Mouse (Mus musculus): ENCODE results near the gene Atp6v0e. TPM values are rescaled to one million over a fixed set of nuclear protein-coding genes. Genes with fewer than 3 reads are reported as not detected.

Atp6v0e gene
- 311 and 334 TPM in 2 replicates for polyA plus RNA-seq (2015; fragmentation: Nextera tagmentation; extraction: Ambion mirVana)

GRCm38 (mm10) chr17:26662978-26663683, at the start of gene Atp6v0e:
Gene Atp6v0e, plus strand, starts transcription at chr17:26663231.
- Histone ChIP-seq H3K27ac (ENCODE audit: low read length) (peak within 1 kb of the TSS; percentile 55), H3K4me3 (ENCODE audit: low read length) (peak within 1 kb of the TSS; percentile 68), H3K4me1 (ENCODE audit: control insufficient read depth, insufficient read depth, low read length) (peaks cover 7% of the 10 kb centered on the region), H3K9me3 (ENCODE audit: control insufficient read depth, low read length) (no peaks in the 10 kb centered on the region), H3K36me3 (ENCODE audit: control insufficient read depth, insufficient read depth, low read length) (no peaks in the 10 kb centered on the region), H3K4me2 (ENCODE audit: low read depth, low read length) (peak within 1 kb of the TSS; percentile 70), H3K9ac (ENCODE audit: low read depth, low read length) (peak within 1 kb of the TSS; percentile 73), H3K27me3 (replicated peaks; ENCODE audit: control insufficient read depth, insufficient read depth, low read length) (no peaks in the 10 kb centered on the region)
- peak; percentile 88 for ATAC-seq
- 2% methylated on average over 28 of the region's 28 CpGs for whole genome bisulfite sequencing

- Histone ChIP-seq H3K36me3 (ENCODE audit: control insufficient read depth, insufficient read depth, low read length) (no peaks in the 10 kb centered on the region), H3K27me3 (replicated peaks; ENCODE audit: control insufficient read depth, insufficient read depth, low read length) (no peaks in the 10 kb centered on the region)
Measured at GRCm38 (mm10) chr17:26614286-26614685, 48.7 kb upstream of the Atp6v0e start.

GRCm38 (mm10) chr17:26614708-26615486, 48.1 kb upstream of the Atp6v0e start:
- H3K9me3 ChIP-seq (ENCODE audit: control insufficient read depth, low read length) = no peaks in the 10 kb centered on the region
- H3K4me2 ChIP-seq (ENCODE audit: low read depth, low read length) = no peak overlapping the region
- H3K4me1 ChIP-seq (ENCODE audit: control insufficient read depth, insufficient read depth, low read length) = peaks cover 7% of the 10 kb centered on the region; the same call in 1 of the 2 replicates
- no peak overlapping the region for H3K27ac ChIP-seq (ENCODE audit: low read length)
- no peak overlapping the region for H3K9ac ChIP-seq (ENCODE audit: low read depth, low read length)
- peaks cover 2% of the 10 kb centered on the region; the same call in 1 of the 2 replicates for H3K36me3 ChIP-seq (ENCODE audit: control insufficient read depth, insufficient read depth, low read length)
- H3K4me3 ChIP-seq (ENCODE audit: low read length) = no peak overlapping the region
- H3K27me3 ChIP-seq (replicated peaks; ENCODE audit: control insufficient read depth, insufficient read depth, low read length) = no peaks in the 10 kb centered on the region
- WGBS = 78% methylated on average over 9 of the region's 9 CpGs
- ATAC-seq = no peak

More at GRCm38 (mm10) chr17:26614286-26614685, 48.7 kb upstream of the Atp6v0e start:
- peaks cover 7% of the 10 kb centered on the region; the same call in 1 of the 2 replicates for H3K4me1 ChIP-seq (ENCODE audit: control insufficient read depth, insufficient read depth, low read length)
- no peaks in the 10 kb centered on the region for H3K9me3 ChIP-seq (ENCODE audit: control insufficient read depth, low read length)
- H3K4me2 ChIP-seq (ENCODE audit: low read depth, low read length) = no peak overlapping the region
- H3K27ac ChIP-seq (ENCODE audit: low read length) = no peak overlapping the region
- no peak overlapping the region for H3K9ac ChIP-seq (ENCODE audit: low read depth, low read length)
- no peak overlapping the region for H3K4me3 ChIP-seq (ENCODE audit: low read length)
- WGBS = 79% methylated on average over 6 of the region's 6 CpGs
- ATAC-seq = no peak

- Histone ChIP-seq H3K4me3 (ENCODE audit: low read length) (no peak overlapping the region), H3K27me3 (replicated peaks; ENCODE audit: control insufficient read depth, insufficient read depth, low read length) (no peaks in the 10 kb centered on the region), H3K27ac (ENCODE audit: low read length) (peak overlapping the region; percentile 61), H3K9ac (ENCODE audit: low read depth, low read length) (no peak overlapping the region), H3K9me3 (ENCODE audit: control insufficient read depth, low read length) (no peaks in the 10 kb centered on the region), H3K4me1 (ENCODE audit: control insufficient read depth, insufficient read depth, low read length) (peaks cover 7% of the 10 kb centered on the region; the same call in 1 of the 2 replicates), H3K36me3 (ENCODE audit: control insufficient read depth, insufficient read depth, low read length) (peaks cover 2% of the 10 kb centered on the region; the same call in 1 of the 2 replicates), H3K4me2 (ENCODE audit: low read depth, low read length) (no peak overlapping the region)
- ATAC-seq = peak; percentile 99
- 67% methylated on average over 2 of the region's 2 CpGs for WGBS
Measured at GRCm38 (mm10) chr17:26616696-26617095, 46.3 kb upstream of the Atp6v0e start.

GRCm38 (mm10) chr17:26618498-26618897, 44.5 kb upstream of the Atp6v0e start:
- no peak overlapping the region for H3K9ac ChIP-seq (ENCODE audit: low read depth, low read length)

GRCm38 (mm10) chr17:26619577-26619976, 43.5 kb upstream of the Atp6v0e start:
- ATAC-seq = no peak
- Histone ChIP-seq H3K4me3 (ENCODE audit: low read length) (no peak overlapping the region), H3K27ac (ENCODE audit: low read length) (no peak overlapping the region), H3K4me1 (ENCODE audit: control insufficient read depth, insufficient read depth, low read length) (peaks cover 7% of the 10 kb centered on the region; the same call in 1 of the 2 replicates), H3K9me3 (ENCODE audit: control insufficient read depth, low read length) (no peaks in the 10 kb centered on the region), H3K36me3 (ENCODE audit: control insufficient read depth, insufficient read depth, low read length) (peaks cover 9% of the 10 kb centered on the region), H3K9ac (ENCODE audit: low read depth, low read length) (no peak overlapping the region), H3K27me3 (replicated peaks; ENCODE audit: control insufficient read depth, insufficient read depth, low read length) (no peaks in the 10 kb centered on the region), H3K4me2 (ENCODE audit: low read depth, low read length) (no peak overlapping the region)
- WGBS = 86% methylated on average over 6 of the region's 6 CpGs

More at GRCm38 (mm10) chr17:26618498-26618897, 44.5 kb upstream of the Atp6v0e start:
- H3K9me3 ChIP-seq (ENCODE audit: control insufficient read depth, low read length) = no peaks in the 10 kb centered on the region
- no peak overlapping the region for H3K4me3 ChIP-seq (ENCODE audit: low read length)
- peaks cover 2% of the 10 kb centered on the region; the same call in 1 of the 2 replicates for H3K36me3 ChIP-seq (ENCODE audit: control insufficient read depth, insufficient read depth, low read length)
- H3K4me1 ChIP-seq (ENCODE audit: control insufficient read depth, insufficient read depth, low read length) = peaks cover 7% of the 10 kb centered on the region; the same call in 1 of the 2 replicates
- 80% methylated on average over 5 of the region's 5 CpGs for WGBS
- no peak overlapping the region for H3K27ac ChIP-seq (ENCODE audit: low read length)
- no peak overlapping the region for H3K4me2 ChIP-seq (ENCODE audit: low read depth, low read length)
- no peak for ATAC-seq
- H3K27me3 ChIP-seq (replicated peaks; ENCODE audit: control insufficient read depth, insufficient read depth, low read length) = no peaks in the 10 kb centered on the region

- no peak overlapping the region for H3K9ac ChIP-seq (ENCODE audit: low read depth, low read length)
- H3K4me2 ChIP-seq (ENCODE audit: low read depth, low read length) = no peak overlapping the region
- peaks cover 11% of the 10 kb centered on the region for H3K36me3 ChIP-seq (ENCODE audit: control insufficient read depth, insufficient read depth, low read length)
- ATAC-seq = no peak
- H3K27ac ChIP-seq (ENCODE audit: low read length) = no peak overlapping the region
- H3K9me3 ChIP-seq (ENCODE audit: control insufficient read depth, low read length) = no peaks in the 10 kb centered on the region
- no peaks in the 10 kb centered on the region for H3K27me3 ChIP-seq (replicated peaks; ENCODE audit: control insufficient read depth, insufficient read depth, low read length)
- H3K4me3 ChIP-seq (ENCODE audit: low read length) = no peak overlapping the region
- H3K4me1 ChIP-seq (ENCODE audit: control insufficient read depth, insufficient read depth, low read length) = peaks cover 7% of the 10 kb centered on the region; the same call in 1 of the 2 replicates
- WGBS = 92% methylated on average over 6 of the region's 6 CpGs
Measured at GRCm38 (mm10) chr17:26620292-26620691, 42.7 kb upstream of the Atp6v0e start.

- ATAC-seq = no peak
- H3K36me3 ChIP-seq (ENCODE audit: control insufficient read depth, insufficient read depth, low read length) = peaks cover 11% of the 10 kb centered on the region
- 76% methylated on average over 17 of the region's 17 CpGs for WGBS
- H3K4me1 ChIP-seq (ENCODE audit: control insufficient read depth, insufficient read depth, low read length) = peaks cover 7% of the 10 kb centered on the region; the same call in 1 of the 2 replicates
- no peak overlapping the region for H3K9ac ChIP-seq (ENCODE audit: low read depth, low read length)
- no peaks in the 10 kb centered on the region for H3K9me3 ChIP-seq (ENCODE audit: control insufficient read depth, low read length)
- H3K4me2 ChIP-seq (ENCODE audit: low read depth, low read length) = no peak overlapping the region
- H3K4me3 ChIP-seq (ENCODE audit: low read length) = no peak overlapping the region
- H3K27ac ChIP-seq (ENCODE audit: low read length) = no peak overlapping the region
- no peaks in the 10 kb centered on the region for H3K27me3 ChIP-seq (replicated peaks; ENCODE audit: control insufficient read depth, insufficient read depth, low read length)
Measured at GRCm38 (mm10) chr17:26620786-26621766, 42.0 kb upstream of the Atp6v0e start.
